Mouse (Mus musculus): ENCODE measurements around the gene Insl3. TPM values are rescaled to one million over a fixed set of nuclear protein-coding genes. Genes with fewer than 3 reads are reported as not detected.
A peak's percentile ranks its signal among the peaks of the same experiment; 100 is the strongest.
"Not testable (repeated sequence)": the region's sequence is repeated elsewhere in the genome, so short reads cannot be mapped to it uniquely, and the experiment has no call there.

Gene Insl3
- polyA plus RNA-seq, 2 experiments = 0.73 to 1.5 TPM

GRCm38 (mm10) chr8:71731652-71732230 lies 42.7 kb downstream of the Insl3 start:
- no peak for DNase-seq (ENCODE audit: low read depth in 3 of 3, low spot score in 3 of 3)
- ATAC-seq (ENCODE audit: insufficient read depth) = no peak

GRCm38 (mm10) chr8:71738316-71738715 lies 49.3 kb downstream of the Insl3 start:
- not testable (repeated sequence) for ATAC-seq (ENCODE audit: insufficient read depth); H3K27me3 ChIP-seq (ENCODE audit: control insufficient read depth, insufficient read depth, low read length); H3K36me3 ChIP-seq (replicated peaks; ENCODE audit: control insufficient read depth, insufficient read depth, low read depth)

More at GRCm38 (mm10) chr8:71731652-71732230, 42.7 kb downstream of the Insl3 start:
- Histone ChIP-seq H3K4me1 (replicated peaks; ENCODE audit: control insufficient read depth in 2 of 2, insufficient read depth in 2 of 2, low read length in 1 of 2) (peaks cover 0 to 7% of the 10 kb centered on the region in 2 experiments; a peak in 2 of 4 replicates), H3K27ac (no peak overlapping the region), H3K36me3 (replicated peaks; ENCODE audit: control insufficient read depth, insufficient read depth, low read depth) (no peaks in the 10 kb centered on the region), H3K27me3 (ENCODE audit: control insufficient read depth, insufficient read depth, low read length) (no peaks in the 10 kb centered on the region; the same call in 1 of the 2 replicates), H3K9me3 (ENCODE audit: control insufficient read depth, low read length) (no peaks in the 10 kb centered on the region), H3K4me2 (ENCODE audit: low read depth) (no peak overlapping the region), H3K9ac (replicated peaks) (no peak overlapping the region), H3K4me3 (ENCODE audit: insufficient read depth in 1 of 2, low read depth in 2 of 2, low read length in 2 of 2) (no peak overlapping the region)
- peak; percentile 81 for TF ChIP-seq CTCF (IDR thresholded peaks at IDR 0.05; ENCODE audit: low read depth)
- TF ChIP-seq EP300 (IDR thresholded peaks at IDR 0.05; ENCODE audit: low read depth) = no peak
- WGBS (ENCODE audit: insufficient replicate concordance) = 35% methylated on average over 3 of the region's 3 CpGs

More at GRCm38 (mm10) chr8:71738316-71738715, 49.3 kb downstream of the Insl3 start:
- not testable (repeated sequence) for H3K9ac ChIP-seq (replicated peaks); H3K4me1 ChIP-seq (replicated peaks; ENCODE audit: control insufficient read depth in 2 of 2, insufficient read depth in 2 of 2, low read length in 1 of 2); H3K9me3 ChIP-seq (ENCODE audit: control insufficient read depth, low read length); H3K27ac ChIP-seq; H3K4me3 ChIP-seq (ENCODE audit: insufficient read depth in 1 of 2, low read depth in 2 of 2, low read length in 2 of 2); H3K4me2 ChIP-seq (ENCODE audit: low read depth); DNase-seq (ENCODE audit: low read depth in 3 of 3, low spot score in 3 of 3)

Other genes starting within 250 kb of the Insl3 start
- 6.6 and 7.5 TPM in 2 replicates for gene Abhd8, start 225.6 kb upstream of the Insl3 start, polyA plus RNA-seq (2012; rRNA removed)
- gene Abhd8, start 225.6 kb upstream of the Insl3 start, polyA plus RNA-seq (2014; fragmentation: Nextera tagmentation; extraction: Ambion mirVana) = 5.3 and 6.8 TPM in 2 replicates
- 45.8 and 73.0 TPM in 2 replicates for gene Mrpl34, start 224.3 kb upstream of the Insl3 start, polyA plus RNA-seq (2012; rRNA removed)
- gene Mrpl34, start 224.3 kb upstream of the Insl3 start, polyA plus RNA-seq (2014; fragmentation: Nextera tagmentation; extraction: Ambion mirVana) = 109 and 114 TPM in 2 replicates
- 24.8 and 25.4 TPM in 2 replicates for gene Dda1, start 220.0 kb upstream of the Insl3 start, polyA plus RNA-seq (2012; rRNA removed)
- 34.4 and 36.9 TPM in 2 replicates for gene Dda1, start 220.0 kb upstream of the Insl3 start, polyA plus RNA-seq (2014; fragmentation: Nextera tagmentation; extraction: Ambion mirVana)
- 1.4 and 1.7 TPM in 2 replicates for gene Ano8, start 203.3 kb upstream of the Insl3 start, polyA plus RNA-seq (2012; rRNA removed)
- gene Ano8, start 203.3 kb upstream of the Insl3 start, polyA plus RNA-seq (2014; fragmentation: Nextera tagmentation; extraction: Ambion mirVana) = 0.14 and 0.15 TPM in 2 replicates
- 9.2 and 10.0 TPM in 2 replicates for gene Gtpbp3, start 201.1 kb upstream of the Insl3 start, polyA plus RNA-seq (2012; rRNA removed)
- gene Gtpbp3, start 201.1 kb upstream of the Insl3 start, polyA plus RNA-seq (2014; fragmentation: Nextera tagmentation; extraction: Ambion mirVana) = 1.3 and 1.8 TPM in 2 replicates
- 15.4 and 16.8 TPM in 2 replicates for gene Plvap, start 177.5 kb upstream of the Insl3 start, polyA plus RNA-seq (2012; rRNA removed)
- gene Plvap, start 177.5 kb upstream of the Insl3 start, polyA plus RNA-seq (2014; fragmentation: Nextera tagmentation; extraction: Ambion mirVana) = 15.9 and 18.4 TPM in 2 replicates
- gene Ccdc194, start 163.5 kb upstream of the Insl3 start, polyA plus RNA-seq (2012; rRNA removed) = 0.09 and 0.11 TPM in 2 replicates
- gene Ccdc194, start 163.5 kb upstream of the Insl3 start, polyA plus RNA-seq (2014; fragmentation: Nextera tagmentation; extraction: Ambion mirVana) = 0.19 TPM in 1 of 2 replicates, not detected in the other
- 41.1 and 44.4 TPM in 2 replicates for gene Bst2, start 151.8 kb upstream of the Insl3 start, polyA plus RNA-seq (2012; rRNA removed)
- 12.2 and 14.2 TPM in 2 replicates for gene Bst2, start 151.8 kb upstream of the Insl3 start, polyA plus RNA-seq (2014; fragmentation: Nextera tagmentation; extraction: Ambion mirVana)
- 21.1 and 25.6 TPM in 2 replicates for gene Mvb12a, start 146.3 kb upstream of the Insl3 start, polyA plus RNA-seq (2012; rRNA removed)
- gene Mvb12a, start 146.3 kb upstream of the Insl3 start, polyA plus RNA-seq (2014; fragmentation: Nextera tagmentation; extraction: Ambion mirVana) = 31.1 and 35.2 TPM in 2 replicates
- 0.13 and 0.25 TPM in 2 replicates for gene Tmem221, start 130.3 kb upstream of the Insl3 start, polyA plus RNA-seq (2012; rRNA removed)
- 0.37 and 0.39 TPM in 2 replicates for gene Tmem221, start 130.3 kb upstream of the Insl3 start, polyA plus RNA-seq (2014; fragmentation: Nextera tagmentation; extraction: Ambion mirVana)
- gene Nxnl1, start 122.6 kb upstream of the Insl3 start, polyA plus RNA-seq (2012; rRNA removed) = not detected in 2 replicates
- gene Nxnl1, start 122.6 kb upstream of the Insl3 start, polyA plus RNA-seq (2014; fragmentation: Nextera tagmentation; extraction: Ambion mirVana) = 0.06 TPM in 2 replicates
- gene Slc27a1, start 120.3 kb upstream of the Insl3 start, polyA plus RNA-seq (2012; rRNA removed) = 1.9 and 2.4 TPM in 2 replicates
- 0.28 and 0.71 TPM in 2 replicates for gene Slc27a1, start 120.3 kb upstream of the Insl3 start, polyA plus RNA-seq (2014; fragmentation: Nextera tagmentation; extraction: Ambion mirVana)
- 45.6 and 58.5 TPM in 2 replicates for gene Pgls, start 97.0 kb upstream of the Insl3 start, polyA plus RNA-seq (2012; rRNA removed)
- gene Pgls, start 97.0 kb upstream of the Insl3 start, polyA plus RNA-seq (2014; fragmentation: Nextera tagmentation; extraction: Ambion mirVana) = 104 and 105 TPM in 2 replicates
- gene Fam129c, start 91.6 kb upstream of the Insl3 start, polyA plus RNA-seq (2012; rRNA removed) = 1.1 TPM in 2 replicates
- gene Fam129c, start 91.6 kb upstream of the Insl3 start, polyA plus RNA-seq (2014; fragmentation: Nextera tagmentation; extraction: Ambion mirVana) = 0.56 and 0.99 TPM in 2 replicates
- 30.9 and 31.4 TPM in 2 replicates for gene Colgalt1, start 78.2 kb upstream of the Insl3 start, polyA plus RNA-seq (2012; rRNA removed)
- gene Colgalt1, start 78.2 kb upstream of the Insl3 start, polyA plus RNA-seq (2014; fragmentation: Nextera tagmentation; extraction: Ambion mirVana) = 20.5 and 20.7 TPM in 2 replicates
- gene Unc13a, start 17.5 kb upstream of the Insl3 start, polyA plus RNA-seq (2012; rRNA removed) = 0.13 and 0.15 TPM in 2 replicates
- 0.18 and 0.34 TPM in 2 replicates for gene Unc13a, start 17.5 kb upstream of the Insl3 start, polyA plus RNA-seq (2014; fragmentation: Nextera tagmentation; extraction: Ambion mirVana)
- gene Jak3, start 12.9 kb upstream of the Insl3 start, polyA plus RNA-seq (2012; rRNA removed) = 3.8 and 4.0 TPM in 2 replicates
- gene Jak3, start 12.9 kb upstream of the Insl3 start, polyA plus RNA-seq (2014; fragmentation: Nextera tagmentation; extraction: Ambion mirVana) = 3.0 and 3.1 TPM in 2 replicates
- gene B3gnt3, start 12.6 kb downstream of the Insl3 start, polyA plus RNA-seq (2012; rRNA removed) = 2.2 and 2.5 TPM in 2 replicates
- gene B3gnt3, start 12.6 kb downstream of the Insl3 start, polyA plus RNA-seq (2014; fragmentation: Nextera tagmentation; extraction: Ambion mirVana) = 1.8 and 2.0 TPM in 2 replicates
- 24.1 and 24.6 TPM in 2 replicates for gene Fcho1, start 36.5 kb downstream of the Insl3 start, polyA plus RNA-seq (2012; rRNA removed)
- 14.7 and 18.6 TPM in 2 replicates for gene Fcho1, start 36.5 kb downstream of the Insl3 start, polyA plus RNA-seq (2014; fragmentation: Nextera tagmentation; extraction: Ambion mirVana)
- gene Zfp709, start 192.8 kb downstream of the Insl3 start, polyA plus RNA-seq (2012; rRNA removed) = 0.21 and 0.55 TPM in 2 replicates
- gene Zfp709, start 192.8 kb downstream of the Insl3 start, polyA plus RNA-seq (2014; fragmentation: Nextera tagmentation; extraction: Ambion mirVana) = 1.7 and 2.2 TPM in 2 replicates
- 0.42 and 0.52 TPM in 2 replicates for gene Zfp882, start 219.4 kb downstream of the Insl3 start, polyA plus RNA-seq (2012; rRNA removed)
- gene Zfp882, start 219.4 kb downstream of the Insl3 start, polyA plus RNA-seq (2014; fragmentation: Nextera tagmentation; extraction: Ambion mirVana) = 0.51 and 0.53 TPM in 2 replicates
- gene Zfp617, start 219.4 kb downstream of the Insl3 start, polyA plus RNA-seq (2012; rRNA removed) = 3.0 and 5.8 TPM in 2 replicates
- 6.7 and 7.4 TPM in 2 replicates for gene Zfp617, start 219.4 kb downstream of the Insl3 start, polyA plus RNA-seq (2014; fragmentation: Nextera tagmentation; extraction: Ambion mirVana)